Mouse (Mus musculus) liver, adult 2 months (tissue): ENCODE measurements around the gene Rin3.

Experiments used
- CTCF ChIP-seq: fragments of 200-500 bp; IDR thresholded peaks from 2 replicates; pipeline ENCODE4 v1.5.1; 2011; ENCODE audit warnings: low read depth, low read length, control low read depth
- POLR2A ChIP-seq: fragments of 200-500 bp; IDR thresholded peaks from 2 replicates; pipeline ENCODE4 v1.6.1; 2011; ENCODE audit warnings: low read length, control low read depth; ENCODE audit not compliant: insufficient read depth; ENCODE audit errors: extremely low read depth

DNA sequence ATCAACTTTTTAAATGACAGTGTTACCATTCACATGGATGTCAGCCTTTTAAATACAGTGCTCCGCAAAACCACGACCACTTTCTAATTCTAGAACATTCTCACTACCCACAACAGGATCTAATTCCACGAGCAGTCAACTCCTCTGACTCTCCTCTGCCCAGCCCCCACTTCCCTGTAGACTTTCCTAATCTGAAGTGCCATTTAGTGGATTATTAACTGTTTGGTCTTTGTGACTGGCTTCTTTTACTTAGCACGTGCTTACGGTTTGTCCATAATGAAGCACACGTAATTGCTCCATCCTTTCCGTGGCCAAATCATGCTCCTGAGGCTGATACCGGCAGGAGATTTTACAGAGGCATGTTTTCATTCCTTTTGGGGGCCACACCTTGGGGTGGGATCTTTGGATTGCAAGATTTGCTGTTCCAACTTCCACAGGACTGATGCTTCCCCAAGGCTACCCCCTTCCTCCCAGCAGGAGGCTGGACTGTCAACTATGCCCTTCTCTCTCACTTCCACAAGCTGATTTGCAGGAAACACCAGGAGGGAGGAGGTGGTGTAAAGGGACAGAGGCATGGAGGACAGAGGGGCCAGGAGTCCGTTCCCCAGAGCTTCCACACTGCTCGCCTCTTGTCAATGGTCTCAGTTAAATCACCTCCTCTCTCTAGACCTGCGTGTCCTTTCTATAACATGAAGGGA, 139.9 kb downstream of the Rin3 start:
- no peak for TF ChIP-seq POLR2A
- TF ChIP-seq CTCF: no peak
